Mouse (Mus musculus) embryonic facial prominence, embryonic 14.5 days (tissue): Measurements from ENCODE around the gene Esrrg. TPM values are rescaled to one million over a fixed set of nuclear protein-coding genes. Genes with fewer than 3 reads are reported as not detected.

ENCODE experiments used
- ATAC-seq: fragments of 200-750 bp; cut with Nextera tagmentation; 2 replicates; pipeline ENCODE4 v1.8.0; 2017; ENCODE audit warnings: low read depth, moderate number of reproducible peaks, moderate TSS enrichment
- DNase-seq: peaks from one replicate; pipeline ENCODE4 v3.0.0-alpha.2; 2015; ENCODE audit warnings: low spot score
- H3K27ac ChIP-seq: fragments of 300-500 bp; sonication (generic); replicated peaks from 2 replicates; pipeline ENCODE4 v1.5.1; 2014; ENCODE audit warnings: low read depth, mild to moderate bottlenecking, low read length, moderate library complexity
- H3K27me3 ChIP-seq: fragments of 300-500 bp; sonication (generic); replicated peaks from 2 replicates; pipeline ENCODE4 v1.6.1; 2014; ENCODE audit warnings: low read length; ENCODE audit not compliant: control insufficient read depth, insufficient read depth
- H3K36me3 ChIP-seq: fragments of 300-500 bp; sonication (generic); 2 replicates; pipeline ENCODE4 v1.6.1; 2014; ENCODE audit warnings: low read length, mixed read lengths; ENCODE audit not compliant: control insufficient read depth, insufficient read depth
- H3K4me1 ChIP-seq: fragments of 300-500 bp; sonication (generic); 2 replicates; pipeline ENCODE4 v1.6.1; 2014; ENCODE audit warnings: antibody characterized with exemption, low read length; ENCODE audit not compliant: control insufficient read depth, insufficient read depth
- H3K4me2 ChIP-seq: fragments of 300-500 bp; sonication (generic); 2 replicates; pipeline ENCODE4 v1.6.1; 2014; ENCODE audit warnings: low read depth, mild to moderate bottlenecking, low read length, moderate library complexity, mixed read lengths
- H3K4me3 ChIP-seq: fragments of 300-500 bp; sonication (generic); 2 replicates; pipeline ENCODE4 v1.5.1; 2014; ENCODE audit warnings: low read depth, mild to moderate bottlenecking, low read length
- H3K9ac ChIP-seq: fragments of 300-500 bp; sonication (generic); 2 replicates; pipeline ENCODE4 v1.6.1; 2014; ENCODE audit warnings: low read depth, mild to moderate bottlenecking, low read length, moderate library complexity, mixed read lengths
- H3K9me3 ChIP-seq: fragments of 300-500 bp; sonication (generic); 2 replicates; pipeline ENCODE4 v1.6.1; 2016; ENCODE audit warnings: low read length; ENCODE audit not compliant: control insufficient read depth
- WGBS: fragments of 180-500 bp; shearing (Covaris S2); extraction: QIAGEN DNeasy Blood & Tissue Kit; methylation state at CpG from one replicate; pipeline ENCODE4 v1.1.7; 2014; 5-methylcytosine and 5-hydroxymethylcytosine counted together
- polyA plus RNA-seq: library from polyadenylated mRNA; unstranded; fragments of >200 nt; fragmentation: Nextera tagmentation; extraction: Ambion mirVana; gene quantifications from 2 replicates; pipeline ENCODE4 v1.2.1, GENCODE M21; 2014

The Esrrg gene
- polyA plus RNA-seq, 1 experiment from 2014 or later: 3.1 TPM

DNA sequence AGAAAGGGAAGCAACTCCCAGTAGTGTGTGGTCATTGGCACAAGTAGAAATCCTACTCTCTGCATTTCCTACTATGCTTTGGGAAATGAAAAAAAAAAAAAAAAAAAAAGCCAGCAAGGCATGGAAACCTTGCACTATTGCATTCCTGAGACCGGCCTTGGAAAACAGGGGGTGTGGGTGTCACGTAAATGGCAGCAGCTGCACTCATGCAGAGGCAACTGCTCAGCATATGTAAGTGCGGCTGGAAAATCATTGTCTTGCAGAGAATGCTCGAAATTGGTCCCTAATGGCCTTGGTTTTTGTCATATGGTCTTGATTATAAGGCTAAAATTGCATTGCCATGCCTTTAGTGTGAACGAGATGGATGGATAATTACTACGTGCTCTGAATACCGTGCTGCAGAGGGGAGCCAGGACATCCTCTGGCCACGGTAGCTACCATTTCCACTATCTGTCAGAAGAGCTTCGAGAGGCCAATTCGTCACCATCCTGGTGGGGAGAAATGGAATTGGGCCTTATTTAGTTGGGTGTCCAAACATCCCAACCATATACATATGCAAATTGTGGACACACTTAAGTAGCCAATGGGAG lies 171.1 kb downstream of the Esrrg start:
- ATAC-seq (peak; percentile 55), DNase-seq (peak; percentile 83)
- Histone ChIP-seq H3K4me2 (no peak overlapping the region), H3K27me3 (no peaks in the 10 kb centered on the region), H3K4me3 (no peak overlapping the region), H3K27ac (no peak overlapping the region), H3K9ac (no peak overlapping the region), H3K9me3 (no peaks in the 10 kb centered on the region), H3K4me1 (no peaks in the 10 kb centered on the region; the same call in 1 of the 2 replicates), H3K36me3 (no peaks in the 10 kb centered on the region)
- 32% methylated on average over 10 of the region's 10 CpGs for WGBS

DNA sequence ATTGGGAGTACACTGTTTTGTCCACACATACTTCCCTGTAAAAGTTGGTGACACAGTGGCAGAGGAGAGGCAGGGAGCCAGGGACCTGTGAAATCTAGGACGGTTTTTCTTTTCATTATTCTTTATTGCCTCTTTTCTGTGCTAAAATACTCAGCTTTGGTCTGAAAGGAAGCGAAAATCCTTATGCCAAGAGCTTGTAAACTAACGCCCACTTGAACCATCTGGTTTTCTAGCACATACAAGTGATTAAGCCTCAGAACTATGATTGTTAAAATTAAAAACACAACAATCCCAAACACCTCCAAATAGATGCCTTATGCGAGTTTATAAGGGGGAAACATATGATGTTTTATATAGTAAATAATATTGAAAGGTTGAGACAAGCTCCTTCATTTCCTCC lies 176.6 kb downstream of the Esrrg start:
- 66% methylated on average over 4 of the region's 4 CpGs for WGBS
- Histone ChIP-seq H3K36me3 (no peaks in the 10 kb centered on the region), H3K9ac (no peak overlapping the region), H3K4me3 (no peak overlapping the region), H3K27me3 (no peaks in the 10 kb centered on the region), H3K4me2 (no peak overlapping the region), H3K4me1 (0 out of 2 replicates have a peak, but pooled peaks cover 6% of the 10 kb centered on the region), H3K27ac (no peak overlapping the region), H3K9me3 (no peaks in the 10 kb centered on the region)
- DNase-seq: no peak
- ATAC-seq: no peak

DNA sequence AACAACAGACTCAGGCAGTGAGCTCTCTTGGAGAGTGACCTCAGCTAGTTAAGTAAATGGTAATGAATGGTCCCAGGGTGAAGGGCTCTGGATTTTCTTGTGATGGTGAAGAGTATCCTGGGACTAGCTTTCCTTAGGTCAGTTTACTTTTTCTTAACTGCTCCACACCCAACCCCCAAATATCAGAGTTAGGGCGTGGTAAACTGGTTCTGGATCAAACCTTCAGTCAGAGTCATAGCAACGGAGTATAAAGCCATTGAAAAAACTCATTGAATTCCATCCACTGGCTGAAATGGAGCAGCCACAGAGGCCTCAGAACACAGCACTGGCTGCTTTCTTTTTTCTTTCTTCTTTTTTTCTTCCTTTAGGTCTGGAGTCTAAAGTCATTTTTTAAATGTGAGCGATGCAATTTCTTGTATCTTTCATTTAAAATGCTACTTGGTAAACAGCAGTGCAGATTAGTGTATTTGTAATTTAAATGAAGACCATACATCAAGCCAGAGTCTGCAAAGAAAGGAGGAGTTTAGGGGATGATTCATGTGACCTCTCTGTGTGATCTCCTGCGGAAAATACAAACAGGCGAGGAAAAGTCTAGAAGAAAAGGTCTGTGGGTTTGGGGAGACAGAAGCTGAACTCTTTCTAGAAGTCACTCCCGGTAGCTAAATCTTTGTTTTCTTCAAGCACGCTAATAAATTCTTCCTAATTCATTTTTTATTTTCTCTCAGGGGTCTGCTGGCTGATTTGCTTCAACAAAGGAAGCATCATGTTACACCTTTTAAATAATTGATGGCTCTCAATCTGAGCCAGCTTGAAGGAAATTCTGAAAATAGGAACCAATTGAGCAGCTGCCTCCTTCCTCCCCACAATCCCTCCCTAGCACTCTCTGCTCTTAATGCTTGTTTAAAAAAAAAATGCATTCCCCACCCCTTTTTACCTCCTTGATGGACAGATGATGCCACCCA lies 178.7 kb downstream of the Esrrg start:
- DNase-seq (no peak), ATAC-seq (no peak)
- Histone ChIP-seq H3K4me3 (no peak overlapping the region), H3K27me3 (no peaks in the 10 kb centered on the region), H3K9me3 (no peaks in the 10 kb centered on the region), H3K27ac (no peak overlapping the region), H3K4me1 (0 out of 2 replicates have a peak, but pooled peaks cover 6% of the 10 kb centered on the region), H3K4me2 (no peak overlapping the region), H3K9ac (no peak overlapping the region), H3K36me3 (no peaks in the 10 kb centered on the region)
- WGBS: 32% methylated on average over 7 of the region's 7 CpGs

DNA sequence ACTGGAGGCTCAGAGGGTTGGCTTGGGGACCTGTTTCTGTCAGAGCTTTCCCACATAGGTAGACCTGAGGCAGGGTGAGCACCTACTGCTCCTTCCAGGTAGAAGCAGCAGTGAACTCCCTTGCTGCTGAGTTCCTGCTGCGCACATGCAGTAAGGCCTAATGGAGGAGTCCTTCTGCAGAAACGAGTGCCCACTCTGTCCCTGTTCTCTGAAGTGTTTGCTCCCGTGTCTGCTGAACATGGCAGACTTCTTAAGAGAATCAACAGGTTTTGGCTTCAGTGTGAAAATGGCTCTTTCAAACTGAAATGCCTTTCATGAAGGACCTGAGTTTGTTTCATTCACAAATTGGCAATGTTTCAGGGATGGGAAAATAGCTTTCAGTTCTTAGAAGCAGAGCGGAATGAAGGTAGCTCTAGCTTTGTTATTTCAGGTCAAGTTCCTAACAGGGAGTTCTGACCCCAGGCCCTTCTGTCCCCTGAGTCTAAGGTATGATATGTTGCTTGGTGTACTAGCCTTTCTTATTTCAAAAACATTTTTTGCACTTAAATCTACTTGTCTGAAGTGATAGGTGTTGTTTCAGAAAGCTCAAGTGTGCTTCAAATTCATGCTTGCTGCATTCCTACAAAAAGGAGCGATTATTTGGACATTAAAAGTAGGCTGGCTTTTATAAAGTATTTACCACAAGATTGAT lies 185.8 kb downstream of the Esrrg start:
- no peak overlapping the region for H3K4me2 ChIP-seq
- no peaks in the 10 kb centered on the region for H3K9me3 ChIP-seq
- ATAC-seq (no peak), DNase-seq (no peak)
- WGBS: 73% methylated on average over 5 of the region's 5 CpGs
- H3K36me3 ChIP-seq: no peaks in the 10 kb centered on the region
- H3K27me3 ChIP-seq: no peaks in the 10 kb centered on the region
- no peak overlapping the region for H3K4me3 ChIP-seq
- H3K27ac ChIP-seq: no peak overlapping the region
- peaks cover 7% of the 10 kb centered on the region; the same call in 1 of the 2 replicates for H3K4me1 ChIP-seq
- no peak overlapping the region for H3K9ac ChIP-seq

DNA sequence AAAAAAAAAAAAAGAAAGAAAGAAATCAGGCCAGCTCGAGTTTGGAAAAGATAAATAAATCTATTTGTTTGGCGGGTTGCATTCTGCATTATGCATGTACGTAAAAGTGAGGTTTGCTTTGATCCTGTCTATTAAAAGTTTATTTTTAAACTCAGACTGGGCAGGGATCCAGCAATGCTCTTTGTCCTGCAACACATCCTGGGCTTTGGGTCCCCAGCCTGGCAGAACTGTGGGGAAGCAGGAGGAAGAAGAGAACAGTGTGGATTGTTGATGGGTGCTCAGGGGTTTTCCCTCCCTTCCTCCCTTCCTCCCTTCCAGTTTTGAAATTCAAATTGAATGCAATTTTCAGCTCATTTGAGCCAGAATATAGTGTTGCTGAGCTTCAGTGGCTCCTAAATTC lies 187.0 kb downstream of the Esrrg start:
- Histone ChIP-seq H3K27me3 (no peaks in the 10 kb centered on the region), H3K36me3 (no peaks in the 10 kb centered on the region), H3K4me2 (no peak overlapping the region), H3K9me3 (no peaks in the 10 kb centered on the region), H3K27ac (no peak overlapping the region), H3K4me3 (no peak overlapping the region), H3K4me1 (peaks cover 7% of the 10 kb centered on the region; the same call in 1 of the 2 replicates), H3K9ac (no peak overlapping the region)
- ATAC-seq (no peak), DNase-seq (peak; percentile 35)
- 58% methylated on average over 3 of the region's 3 CpGs for WGBS

DNA sequence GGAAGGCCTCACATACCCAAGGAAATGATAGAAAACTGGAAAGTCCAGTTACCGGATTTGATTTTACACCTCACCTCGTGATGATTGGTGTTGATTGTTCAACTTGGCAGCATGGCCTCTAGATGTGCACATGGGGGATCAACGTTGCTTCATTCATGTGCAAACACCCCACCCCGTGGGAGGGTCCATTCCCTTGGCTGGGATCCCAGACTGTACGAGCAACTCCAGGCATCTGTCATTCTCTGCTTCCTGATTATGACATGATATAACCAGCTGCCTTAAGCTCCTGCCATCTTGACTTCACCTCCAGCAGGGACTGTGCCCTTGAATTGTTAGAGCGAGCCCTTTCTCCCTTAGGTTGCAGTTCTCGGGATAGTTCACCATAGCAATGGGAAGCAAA lies 190.7 kb downstream of the Esrrg start:
- Histone ChIP-seq H3K4me3 (no peak overlapping the region), H3K27me3 (no peaks in the 10 kb centered on the region), H3K4me1 (peaks cover 15% of the 10 kb centered on the region), H3K36me3 (no peaks in the 10 kb centered on the region), H3K4me2 (no peak overlapping the region), H3K9me3 (no peaks in the 10 kb centered on the region), H3K9ac (no peak overlapping the region), H3K27ac (no peak overlapping the region)
- peak; percentile 74 for ATAC-seq
- 54% methylated on average over 7 of the region's 7 CpGs for WGBS
- peak; percentile 78 for DNase-seq

DNA sequence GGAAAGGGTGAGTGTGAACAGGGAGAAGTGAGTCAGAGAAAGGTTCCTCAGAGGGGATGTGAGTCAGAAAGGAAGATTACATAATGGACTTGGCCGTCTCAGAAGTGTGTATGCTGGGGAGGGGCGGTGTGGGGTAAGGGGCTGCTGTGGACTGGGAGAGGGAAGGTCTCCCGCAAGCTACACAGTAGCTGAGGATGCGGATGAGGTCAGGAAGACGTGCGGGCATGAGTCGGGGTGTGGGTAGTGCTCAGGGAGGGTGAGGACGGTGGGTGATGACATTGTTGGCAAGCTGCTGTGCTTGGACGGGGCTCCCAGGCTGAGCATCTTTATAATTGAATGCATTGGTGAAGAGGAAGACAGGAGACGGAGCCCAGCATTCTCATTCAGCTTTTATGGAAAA lies 192.2 kb downstream of the Esrrg start:
- Histone ChIP-seq H3K9me3 (no peaks in the 10 kb centered on the region), H3K27me3 (no peaks in the 10 kb centered on the region), H3K9ac (no peak overlapping the region), H3K4me1 (peaks cover 13% of the 10 kb centered on the region), H3K27ac (no peak overlapping the region), H3K4me2 (no peak overlapping the region), H3K36me3 (no peaks in the 10 kb centered on the region), H3K4me3 (no peak overlapping the region)
- ATAC-seq: no peak
- 84% methylated on average over 10 of the region's 10 CpGs for WGBS
- DNase-seq: no peak

DNA sequence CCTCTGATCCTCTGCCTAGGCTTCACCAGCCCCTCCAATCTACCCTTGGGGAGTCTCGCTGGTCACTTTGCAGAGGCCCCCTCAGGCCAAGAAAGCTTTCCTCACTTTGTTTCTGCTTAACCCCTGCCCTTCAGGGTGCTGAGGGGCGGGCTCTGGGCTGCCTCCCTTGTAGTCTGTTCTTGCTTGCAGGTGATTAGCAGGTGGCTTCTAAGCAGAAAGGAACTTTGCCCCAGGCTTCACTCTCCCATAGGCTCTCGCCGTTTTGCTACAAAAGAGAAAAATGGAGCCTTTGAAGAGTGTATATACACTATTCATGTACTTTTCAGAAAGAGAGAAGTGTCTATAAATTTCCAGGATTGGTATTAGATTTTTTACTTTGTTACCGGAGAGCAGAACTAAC lies 195.0 kb downstream of the Esrrg start:
- H3K4me2 ChIP-seq: no peak overlapping the region
- no peak overlapping the region for H3K9ac ChIP-seq
- H3K27ac ChIP-seq: no peak overlapping the region
- peaks cover 15% of the 10 kb centered on the region for H3K4me1 ChIP-seq
- 15% methylated on average over 5 of the region's 5 CpGs for WGBS
- H3K27me3 ChIP-seq: no peaks in the 10 kb centered on the region
- ATAC-seq: no peak
- H3K9me3 ChIP-seq: no peaks in the 10 kb centered on the region
- H3K4me3 ChIP-seq: no peak overlapping the region
- DNase-seq: no peak
- no peaks in the 10 kb centered on the region for H3K36me3 ChIP-seq
